Mouse (Mus musculus) cerebellum, postnatal 4 days (tissue): ENCODE data around the gene Sh3bp5l.

Experiments used
- DNase-seq, 2 experiments: peaks; one replicate each; pipeline ENCODE4 v3.0.0; 2022; ENCODE audit warnings: low spot score in 2 of 2, mixed read lengths in 1 of 2

Gene Sh3bp5l

DNA sequence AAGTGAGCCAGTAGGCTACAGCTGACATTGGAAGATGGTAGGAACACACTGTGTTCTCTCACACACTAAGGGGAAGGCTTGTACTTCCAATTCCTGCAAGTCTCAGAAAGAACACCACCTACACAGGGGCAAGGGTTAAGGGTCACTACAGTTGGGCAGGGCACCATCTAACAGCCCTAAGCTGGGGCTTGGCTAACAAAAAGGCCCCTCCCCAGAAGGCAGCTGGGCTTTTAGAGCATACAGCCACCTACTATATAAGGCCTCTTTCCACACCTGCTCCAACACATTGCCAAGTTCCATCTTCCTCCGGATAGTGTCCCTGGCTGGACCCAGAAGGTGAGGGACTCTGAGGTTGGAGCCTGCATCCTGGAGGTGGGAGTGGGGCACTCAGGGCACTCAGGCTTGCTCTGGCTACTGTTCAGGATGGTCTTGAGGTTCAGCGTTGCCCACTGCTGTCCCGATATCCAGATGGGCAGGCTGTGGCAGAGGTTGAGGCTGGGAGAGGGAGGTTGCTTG, 48.3 kb downstream of the Sh3bp5l start, which contains the start of gene Lypd8:
Gene Lypd8 (plus strand): TSS at position 281 of the 516 bp plus-strand sequence.
- DNase-seq, result no peak

DNA sequence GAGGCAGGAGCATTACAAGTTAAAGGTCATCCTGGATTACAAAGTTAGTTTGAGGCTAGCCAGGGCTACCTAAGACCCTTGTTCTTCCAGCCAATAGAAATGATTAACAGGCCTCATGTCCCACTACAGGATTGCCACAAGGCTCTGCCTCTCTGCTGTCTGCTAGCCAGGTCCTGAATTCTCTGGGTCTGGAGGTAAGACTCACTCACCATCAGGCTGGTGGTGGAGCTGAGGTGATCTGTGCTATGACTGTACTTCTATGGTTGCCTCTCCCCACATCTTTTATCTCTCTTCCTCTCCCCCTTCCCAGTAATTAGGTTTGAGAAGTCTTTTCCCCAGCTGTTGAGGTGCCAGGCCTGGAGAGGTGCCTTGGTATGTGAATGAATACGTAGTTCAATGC, 49.0 kb downstream of the Sh3bp5l start:
- DNase-seq, result no peak

DNA sequence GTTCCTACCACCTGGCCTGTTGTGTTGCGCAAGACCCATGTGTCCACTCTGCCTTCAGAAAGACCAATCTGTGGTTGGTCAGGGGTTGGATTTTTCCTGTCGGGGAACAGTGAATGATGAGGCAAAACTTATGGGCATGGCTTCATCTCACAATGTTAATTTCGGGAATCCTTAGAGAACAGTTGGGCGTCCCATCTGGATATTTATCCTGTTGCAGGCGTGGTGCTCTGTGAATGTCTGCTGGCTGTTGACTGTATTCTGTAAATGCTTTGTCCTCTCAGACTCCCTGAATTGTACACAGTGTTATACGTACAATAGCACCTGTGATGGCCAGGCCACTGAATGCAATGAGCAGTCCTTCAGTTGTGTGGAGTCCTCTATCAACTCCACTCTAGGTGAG, 51.9 kb downstream of the Sh3bp5l start:
- DNase-seq, result no peak
